Mouse (Mus musculus): Measurements from ENCODE around the gene Fhl3. TPM values are rescaled to one million over a fixed set of nuclear protein-coding genes. Genes with fewer than 3 reads are reported as not detected.

Fhl3 gene
- 19.4 and 25.0 TPM in 2 replicates for polyA plus RNA-seq (2012; rRNA removed)

DNA sequence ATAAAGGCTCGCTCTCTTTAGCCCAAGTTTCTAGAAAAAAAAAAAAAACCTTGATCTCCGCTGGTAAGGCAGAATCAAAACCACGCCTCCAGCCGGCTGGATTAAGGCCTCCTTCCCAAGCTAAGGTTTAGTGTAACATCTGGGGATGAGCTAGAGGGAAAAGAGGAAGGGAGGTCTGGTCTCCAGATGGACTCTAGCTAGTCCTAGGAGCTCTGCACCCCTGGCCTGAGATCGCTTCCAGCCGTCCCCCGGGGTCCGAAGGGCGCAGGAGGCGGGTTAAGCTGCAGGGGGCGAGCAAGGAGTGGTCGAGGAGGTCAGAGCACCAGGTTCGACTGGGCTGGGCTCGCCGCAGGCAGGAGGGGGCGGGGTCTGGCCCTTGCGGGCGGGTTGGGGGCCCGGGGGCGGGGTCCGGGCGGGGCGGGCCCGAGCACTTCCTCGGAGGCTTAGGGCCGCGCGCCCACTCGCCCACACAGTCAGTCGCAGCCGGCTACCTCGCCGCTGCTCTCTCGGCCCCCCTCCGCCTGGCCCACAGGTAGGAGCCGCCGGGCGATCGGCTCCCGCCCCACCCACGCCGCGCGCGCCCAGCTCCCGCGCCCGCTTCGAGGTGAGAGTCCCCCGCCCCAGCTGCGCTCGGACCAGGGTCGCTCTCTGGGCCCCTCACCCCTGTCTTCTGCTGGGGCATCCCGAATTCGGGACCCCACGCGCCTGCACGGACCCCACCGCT lies at the start of gene Fhl3:
Gene Fhl3, plus strand, starts transcription at position 454 of the 724 bp plus-strand sequence.
- Histone ChIP-seq H3K4me3 (ENCODE audit: extremely low read depth, insufficient read depth, insufficient read length) (peak within 1 kb of the TSS; percentile 74), H3K27me3 (ENCODE audit: control insufficient read depth, insufficient read depth, low read length) (no peaks in the 10 kb centered on the region), H3K36me3 (ENCODE audit: control insufficient read depth, insufficient read depth, low read length) (no peaks in the 10 kb centered on the region), H3K4me1 (ENCODE audit: control insufficient read depth, insufficient read depth, insufficient read length) (peaks cover 30% of the 10 kb centered on the region), H3K27ac (ENCODE audit: insufficient read depth, low read length) (peak within 1 kb of the TSS; percentile 63)
- DNase-seq (ENCODE audit: low read depth in 1 of 2, low spot score in 2 of 2) = peak in 1 of 2 experiments; percentile 75
- no peak for TF ChIP-seq CTCF (IDR thresholded peaks at IDR 0.05; ENCODE audit: extremely low read depth, insufficient read depth, insufficient read length, insufficient replicate concordance)
- TF ChIP-seq POLR2A (IDR thresholded peaks at IDR 0.05; ENCODE audit: low read depth, low read length) = peak; percentile 76
- 2% methylated on average over 33 of the region's 59 CpGs for WGBS

DNA sequence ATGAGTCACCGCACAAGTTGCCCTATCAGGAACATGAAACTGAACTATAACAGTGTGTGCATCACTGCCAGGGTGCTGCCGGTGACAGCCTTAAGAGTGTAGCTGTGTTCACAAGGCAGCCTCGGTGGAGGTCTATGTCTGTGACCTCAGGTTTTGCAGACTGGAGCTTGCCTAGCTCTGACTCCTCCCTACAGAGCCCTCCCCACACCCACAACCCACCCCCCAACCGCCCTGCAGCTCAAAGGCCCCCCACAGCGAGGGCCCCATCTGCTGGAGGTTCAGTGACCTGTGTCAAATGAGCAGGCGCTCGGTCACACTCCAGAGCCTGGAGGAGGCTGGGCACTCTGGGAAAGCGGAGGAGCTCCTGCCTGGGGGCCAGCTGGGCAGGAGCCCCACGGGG lies 47.6 kb upstream of the Fhl3 start:
- H3K4me3 ChIP-seq (ENCODE audit: extremely low read depth, insufficient read depth, insufficient read length) = no peak overlapping the region
- H3K27ac ChIP-seq (ENCODE audit: insufficient read depth, low read length) = no peak overlapping the region
- no peak for DNase-seq (ENCODE audit: low read depth in 1 of 2, low spot score in 2 of 2)
- no peaks in the 10 kb centered on the region for H3K36me3 ChIP-seq (ENCODE audit: control insufficient read depth, insufficient read depth, low read length)
- TF ChIP-seq POLR2A (IDR thresholded peaks at IDR 0.05; ENCODE audit: low read depth, low read length) (no peak), CTCF (IDR thresholded peaks at IDR 0.05; ENCODE audit: extremely low read depth, insufficient read depth, insufficient read length, insufficient replicate concordance) (no peak)
- H3K27me3 ChIP-seq (ENCODE audit: control insufficient read depth, insufficient read depth, low read length) = peaks cover 13% of the 10 kb centered on the region
- peaks cover 4% of the 10 kb centered on the region; the same call in 1 of the 2 replicates for H3K4me1 ChIP-seq (ENCODE audit: control insufficient read depth, insufficient read depth, insufficient read length)
- WGBS = 11% methylated on average over 9 of the region's 9 CpGs

DNA sequence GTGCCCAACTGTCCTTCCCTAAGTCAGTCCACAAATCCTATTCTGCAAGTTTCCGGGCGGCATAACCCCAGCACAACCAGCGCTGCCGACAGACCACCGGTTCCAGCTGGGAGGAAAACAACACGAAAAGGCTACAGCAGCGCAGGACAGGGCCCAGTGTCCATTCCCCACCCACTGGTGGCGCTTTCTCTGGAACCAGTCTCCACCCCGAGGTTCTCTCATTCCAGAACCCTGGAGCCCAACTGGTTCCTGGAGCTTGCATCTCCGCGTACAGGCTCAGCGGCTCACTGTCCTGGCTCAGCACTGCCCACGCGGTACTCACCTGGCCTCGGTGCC lies 44.0 kb upstream of the Fhl3 start, which contains the start of gene Pou3f1:
Gene Pou3f1, plus strand, starts transcription at position 290 of the 336 bp plus-strand sequence.
- Histone ChIP-seq H3K4me1 (ENCODE audit: control insufficient read depth, insufficient read depth, insufficient read length) (peaks cover 11% of the 10 kb centered on the region; the same call in 1 of the 2 replicates), H3K36me3 (ENCODE audit: control insufficient read depth, insufficient read depth, low read length) (no peaks in the 10 kb centered on the region), H3K27me3 (ENCODE audit: control insufficient read depth, insufficient read depth, low read length) (peaks cover 32% of the 10 kb centered on the region), H3K27ac (ENCODE audit: insufficient read depth, low read length) (no peak within 1 kb of the TSS), H3K4me3 (ENCODE audit: extremely low read depth, insufficient read depth, insufficient read length) (peak within 1 kb of the TSS; percentile 51)
- WGBS = 9% methylated on average over 15 of the region's 15 CpGs
- no peak for DNase-seq (ENCODE audit: low read depth in 1 of 2, low spot score in 2 of 2)
- TF ChIP-seq POLR2A (IDR thresholded peaks at IDR 0.05; ENCODE audit: low read depth, low read length) = no peak
- TF ChIP-seq CTCF (IDR thresholded peaks at IDR 0.05; ENCODE audit: extremely low read depth, insufficient read depth, insufficient read length, insufficient replicate concordance) = no peak

DNA sequence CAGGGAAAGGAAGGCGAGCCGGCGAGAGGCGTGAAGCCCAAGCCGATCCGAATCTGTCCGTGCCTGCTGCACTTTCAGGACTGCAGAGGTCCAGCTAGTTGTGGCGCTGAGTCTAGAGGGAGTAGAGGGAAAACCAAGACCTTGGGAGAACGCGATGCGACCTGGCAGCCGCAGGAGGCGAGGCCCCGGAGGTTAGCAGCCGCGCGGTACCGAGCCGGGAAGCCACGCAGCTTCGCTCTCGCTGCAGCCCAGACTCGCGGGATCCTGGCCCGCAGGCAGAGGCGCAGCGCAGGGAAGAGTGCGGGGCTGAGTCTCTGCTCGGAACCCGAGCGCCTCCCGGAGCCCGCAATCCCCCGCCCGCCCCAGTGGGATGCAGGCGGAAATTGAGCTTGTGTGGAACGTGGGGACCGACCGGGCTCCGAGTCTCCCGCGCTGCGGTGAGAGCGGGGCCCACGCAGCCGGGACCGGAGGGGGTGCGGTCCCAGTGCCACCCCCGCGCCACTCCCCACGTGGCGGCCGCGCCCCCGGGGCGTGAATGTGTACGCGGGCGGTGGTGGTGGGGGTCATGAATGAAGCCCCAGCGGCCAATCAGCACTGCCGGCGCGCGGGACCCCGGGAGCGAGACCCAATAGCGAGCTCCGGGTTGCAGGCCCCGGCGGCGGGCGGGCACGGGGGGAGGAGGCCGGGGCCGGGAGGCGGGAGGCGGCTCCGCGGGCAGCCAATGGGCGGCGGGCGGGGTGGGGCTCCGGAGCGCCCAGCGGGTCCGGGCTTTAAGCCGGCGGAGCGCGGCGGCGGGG lies 43.4 kb upstream of the Fhl3 start:
- TF ChIP-seq CTCF (IDR thresholded peaks at IDR 0.05; ENCODE audit: extremely low read depth, insufficient read depth, insufficient read length, insufficient replicate concordance) (no peak), POLR2A (IDR thresholded peaks at IDR 0.05; ENCODE audit: low read depth, low read length) (no peak)

DNA sequence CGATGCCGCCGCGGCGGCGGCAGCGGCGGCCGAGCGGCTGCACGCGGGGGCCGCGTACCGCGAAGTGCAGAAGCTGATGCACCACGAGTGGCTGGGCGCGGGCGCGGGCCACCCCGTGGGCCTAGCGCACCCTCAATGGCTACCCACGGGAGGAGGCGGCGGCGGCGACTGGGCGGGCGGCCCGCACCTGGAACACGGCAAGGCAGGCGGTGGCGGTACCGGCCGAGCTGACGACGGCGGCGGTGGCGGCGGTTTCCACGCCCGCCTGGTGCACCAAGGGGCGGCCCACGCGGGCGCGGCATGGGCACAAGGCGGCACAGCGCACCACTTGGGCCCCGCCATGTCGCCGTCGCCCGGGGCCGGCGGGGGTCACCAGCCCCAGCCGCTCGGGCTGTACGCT lies 42.7 kb upstream of the Fhl3 start:
- 4% methylated on average over 40 of the region's 61 CpGs for WGBS
- Histone ChIP-seq H3K27me3 (ENCODE audit: control insufficient read depth, insufficient read depth, low read length) (peaks cover 33% of the 10 kb centered on the region), H3K4me1 (ENCODE audit: control insufficient read depth, insufficient read depth, insufficient read length) (peaks cover 11% of the 10 kb centered on the region; the same call in 1 of the 2 replicates), H3K4me3 (ENCODE audit: extremely low read depth, insufficient read depth, insufficient read length) (peak overlapping the region; percentile 33; the same call in 1 of the 2 replicates), H3K36me3 (ENCODE audit: control insufficient read depth, insufficient read depth, low read length) (no peaks in the 10 kb centered on the region), H3K27ac (ENCODE audit: insufficient read depth, low read length) (no peak overlapping the region)
- TF ChIP-seq CTCF (IDR thresholded peaks at IDR 0.05; ENCODE audit: extremely low read depth, insufficient read depth, insufficient read length, insufficient replicate concordance) (no peak), POLR2A (IDR thresholded peaks at IDR 0.05; ENCODE audit: low read depth, low read length) (no peak)
- no peak for DNase-seq (ENCODE audit: low read depth in 1 of 2, low spot score in 2 of 2)

More for the DNA sequence above, 43.4 kb upstream of the Fhl3 start:
- H3K4me3 ChIP-seq (ENCODE audit: extremely low read depth, insufficient read depth, insufficient read length) = peak overlapping the region; percentile 51
- no peaks in the 10 kb centered on the region for H3K36me3 ChIP-seq (ENCODE audit: control insufficient read depth, insufficient read depth, low read length)
- DNase-seq (ENCODE audit: low read depth in 1 of 2, low spot score in 2 of 2) = peak in 1 of 2 experiments; percentile 32
- peaks cover 33% of the 10 kb centered on the region for H3K27me3 ChIP-seq (ENCODE audit: control insufficient read depth, insufficient read depth, low read length)
- peaks cover 11% of the 10 kb centered on the region; the same call in 1 of the 2 replicates for H3K4me1 ChIP-seq (ENCODE audit: control insufficient read depth, insufficient read depth, insufficient read length)
- no peak overlapping the region for H3K27ac ChIP-seq (ENCODE audit: insufficient read depth, low read length)
- 2% methylated on average over 73 of the region's 92 CpGs for WGBS

DNA sequence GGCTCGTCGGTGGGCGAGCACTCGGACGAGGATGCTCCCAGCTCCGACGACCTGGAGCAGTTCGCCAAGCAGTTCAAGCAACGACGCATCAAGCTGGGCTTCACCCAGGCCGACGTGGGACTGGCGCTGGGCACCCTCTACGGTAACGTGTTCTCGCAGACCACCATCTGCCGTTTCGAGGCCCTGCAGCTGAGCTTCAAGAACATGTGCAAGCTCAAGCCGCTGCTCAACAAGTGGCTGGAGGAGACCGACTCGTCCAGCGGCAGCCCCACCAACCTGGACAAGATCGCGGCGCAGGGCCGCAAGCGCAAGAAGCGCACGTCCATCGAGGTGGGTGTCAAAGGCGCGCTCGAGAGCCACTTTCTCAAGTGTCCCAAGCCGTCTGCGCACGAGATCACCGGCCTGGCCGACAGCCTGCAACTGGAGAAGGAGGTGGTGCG lies 42.1 kb upstream of the Fhl3 start:
- no peak overlapping the region for H3K27ac ChIP-seq (ENCODE audit: insufficient read depth, low read length)
- H3K4me3 ChIP-seq (ENCODE audit: extremely low read depth, insufficient read depth, insufficient read length) = peak overlapping the region; percentile 8; the same call in 1 of the 2 replicates
- no peaks in the 10 kb centered on the region for H3K36me3 ChIP-seq (ENCODE audit: control insufficient read depth, insufficient read depth, low read length)
- 6% methylated on average over 39 of the region's 39 CpGs for WGBS
- H3K4me1 ChIP-seq (ENCODE audit: control insufficient read depth, insufficient read depth, insufficient read length) = peaks cover 11% of the 10 kb centered on the region; the same call in 1 of the 2 replicates
- peaks cover 33% of the 10 kb centered on the region for H3K27me3 ChIP-seq (ENCODE audit: control insufficient read depth, insufficient read depth, low read length)
- TF ChIP-seq CTCF (IDR thresholded peaks at IDR 0.05; ENCODE audit: extremely low read depth, insufficient read depth, insufficient read length, insufficient replicate concordance) (no peak), POLR2A (IDR thresholded peaks at IDR 0.05; ENCODE audit: low read depth, low read length) (no peak)
- no peak for DNase-seq (ENCODE audit: low read depth in 1 of 2, low spot score in 2 of 2)

All from spleen, adult 2 months (tissue).